Mouse (Mus musculus) frontal cortex, adult (tissue): ENCODE data around the gene Ptk7.

Experiments used
- ATAC-seq: cut with Nextera tagmentation; 2 replicates; pipeline ENCODE4 v1.9.2; 2017; ENCODE audit warnings: mild to moderate bottlenecking, moderate library complexity, mixed read lengths; ENCODE audit not compliant: low TSS enrichment

Ptk7 gene

DNA sequence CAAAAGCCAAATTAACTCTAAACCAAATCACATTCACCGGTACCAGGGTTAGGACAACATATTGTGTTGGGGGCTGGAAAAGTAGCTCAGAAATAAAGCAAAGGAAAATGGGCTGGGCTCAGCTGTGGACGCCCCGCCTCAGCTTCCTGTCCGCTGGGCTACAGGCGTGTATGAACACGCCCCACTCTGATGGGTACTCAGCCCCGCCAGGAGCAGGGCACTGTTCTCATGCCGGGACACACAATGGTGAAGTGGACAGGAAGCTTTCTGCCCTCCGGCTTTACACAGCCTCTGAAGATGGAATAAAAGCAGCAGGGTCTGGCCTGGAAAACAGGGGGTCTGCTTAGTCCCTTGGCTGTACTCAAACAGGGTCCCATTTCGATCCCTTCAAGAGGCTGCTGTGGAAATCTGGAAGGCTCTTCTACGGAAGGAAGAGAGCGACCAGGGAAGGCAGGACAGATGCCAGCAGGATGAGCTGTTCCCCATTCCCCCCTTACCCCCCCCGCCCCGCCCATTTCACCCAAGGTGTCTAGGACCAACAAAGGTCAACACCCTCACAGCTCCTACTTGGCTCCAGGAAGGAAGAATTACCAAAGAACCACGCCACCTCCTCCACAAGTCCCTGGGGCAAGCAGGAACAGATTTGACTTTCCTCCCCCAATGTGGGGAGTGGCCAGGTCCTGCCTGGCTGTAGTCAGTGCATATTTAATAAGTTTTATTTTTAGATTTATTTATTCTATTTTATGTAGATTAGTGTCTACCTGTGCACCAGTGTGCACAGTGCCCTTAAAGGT lies 19.4 kb downstream of the Ptk7 start:
- ATAC-seq, result no peak

DNA sequence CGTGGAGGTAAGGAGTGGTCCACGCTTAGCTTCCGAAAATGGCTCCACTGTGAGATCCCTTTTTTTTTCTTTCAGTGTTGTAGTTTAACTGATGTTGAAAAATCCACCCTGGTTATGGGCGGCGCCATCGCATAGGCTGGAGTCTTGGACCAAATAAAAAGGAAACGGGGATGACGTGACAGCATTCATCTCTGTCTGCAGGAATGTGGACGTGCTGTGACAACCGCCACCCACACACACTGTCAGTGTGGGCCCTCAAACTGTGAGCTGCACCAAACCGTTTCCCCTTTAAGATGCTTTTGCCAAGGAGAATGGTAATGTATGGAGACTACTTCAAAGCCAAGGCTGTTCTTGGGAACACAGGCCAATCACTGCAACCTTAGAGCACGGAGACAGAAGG lies 23.3 kb downstream of the Ptk7 start:
- peak; percentile 90 for ATAC-seq

- no peak for ATAC-seq
These were observed 24.2 kb downstream of the Ptk7 start for GRCm38 (mm10) chr17:46605126-46605525.

DNA sequence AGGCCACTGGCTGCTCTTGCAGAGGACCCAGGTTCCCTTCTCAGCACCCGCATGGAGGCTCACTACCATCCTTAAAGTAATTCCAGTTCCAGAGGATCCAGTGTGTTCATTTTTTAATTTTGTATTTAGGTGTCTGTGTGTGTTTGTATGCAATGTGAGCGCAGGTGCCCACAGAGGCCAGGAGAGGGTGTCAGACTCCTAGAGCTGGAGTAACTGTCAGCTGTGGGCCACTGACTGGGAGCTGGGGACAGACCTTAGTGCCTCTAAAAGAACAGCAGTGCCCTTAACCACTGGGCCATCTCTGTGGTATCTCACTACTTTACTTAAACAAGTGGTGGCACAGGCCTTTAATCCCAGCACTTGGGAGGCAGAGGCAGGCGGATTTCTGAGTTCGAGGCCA lies 26.1 kb downstream of the Ptk7 start:
- ATAC-seq, result no peak

GRCm38 (mm10) chr17:46602212-46602611 lies 27.1 kb downstream of the Ptk7 start:
- ATAC-seq, result no peak

GRCm38 (mm10) chr17:46600569-46600968 lies 28.7 kb downstream of the Ptk7 start:
- no peak for ATAC-seq

- ATAC-seq, result 0 out of 2 replicates have a peak, but pooled peaks have one; percentile 46
These were observed 30.3 kb downstream of the Ptk7 start for GRCm38 (mm10) chr17:46598963-46599362.

DNA sequence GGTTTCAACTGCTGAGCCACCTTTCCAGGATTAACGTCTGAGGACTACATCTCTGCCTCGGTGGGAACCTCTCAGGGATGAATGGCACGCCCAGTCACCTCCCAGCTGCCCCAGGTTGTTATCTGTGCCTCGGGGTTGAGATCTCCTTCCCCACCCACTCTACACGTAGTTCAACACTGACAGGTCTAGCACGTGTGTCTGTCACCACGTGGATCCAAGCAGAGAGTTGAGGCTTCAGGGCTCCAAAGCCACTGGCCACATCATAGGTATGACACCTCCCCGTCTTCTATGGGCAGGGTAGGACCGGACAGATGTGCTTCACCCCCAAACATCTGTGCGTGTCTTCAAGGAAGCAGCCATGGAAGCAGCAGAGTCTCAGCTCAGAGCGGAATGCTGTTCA lies 31.3 kb downstream of the Ptk7 start:
- ATAC-seq, result no peak

- peak; percentile 83; the same call in 1 of the 2 replicates for ATAC-seq
These were observed 34.0 kb downstream of the Ptk7 start for GRCm38 (mm10) chr17:46595336-46595735.

DNA sequence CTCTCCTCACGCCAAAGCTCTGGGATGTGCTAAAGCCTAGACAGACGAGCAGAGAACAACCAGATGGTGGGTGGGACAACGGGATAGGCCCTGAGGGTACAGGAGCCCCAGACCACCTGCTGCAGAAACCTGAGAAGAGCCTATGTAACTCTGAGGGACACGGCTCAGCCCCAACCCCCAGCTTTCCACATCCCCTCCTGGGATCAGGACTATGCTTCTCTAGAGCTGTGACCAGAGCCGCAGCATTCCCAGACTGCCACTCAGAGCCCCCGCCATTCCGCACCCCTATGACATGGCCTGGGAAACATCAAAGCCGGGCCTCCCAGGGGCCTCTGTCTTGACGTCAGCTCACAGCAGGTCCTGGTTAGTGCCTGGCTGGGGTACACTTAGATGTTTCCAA lies 34.7 kb downstream of the Ptk7 start:
- ATAC-seq, result no peak

GRCm38 (mm10) chr17:46593124-46593523 lies 36.2 kb downstream of the Ptk7 start:
- ATAC-seq, result no peak

DNA sequence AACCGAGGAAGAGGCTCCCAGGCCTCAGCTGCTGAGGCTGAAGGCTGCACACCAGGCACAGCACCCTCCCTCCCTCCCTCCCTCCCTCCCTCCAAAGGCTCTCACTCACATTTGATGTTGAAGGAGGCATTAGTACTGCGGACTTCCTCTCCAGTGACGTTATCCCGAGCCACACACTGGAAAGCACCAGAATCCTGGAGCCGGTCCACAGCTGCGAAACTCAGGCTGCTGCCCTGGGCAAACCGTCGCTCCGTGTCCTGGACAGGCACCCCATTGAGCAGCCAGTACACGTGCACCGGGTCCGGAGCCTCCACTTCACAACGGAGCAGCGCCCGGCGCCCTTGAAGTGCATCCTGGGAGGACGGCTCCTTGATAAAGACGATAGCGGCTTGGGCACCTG lies 37.9 kb downstream of the Ptk7 start:
- ATAC-seq, result no peak

DNA sequence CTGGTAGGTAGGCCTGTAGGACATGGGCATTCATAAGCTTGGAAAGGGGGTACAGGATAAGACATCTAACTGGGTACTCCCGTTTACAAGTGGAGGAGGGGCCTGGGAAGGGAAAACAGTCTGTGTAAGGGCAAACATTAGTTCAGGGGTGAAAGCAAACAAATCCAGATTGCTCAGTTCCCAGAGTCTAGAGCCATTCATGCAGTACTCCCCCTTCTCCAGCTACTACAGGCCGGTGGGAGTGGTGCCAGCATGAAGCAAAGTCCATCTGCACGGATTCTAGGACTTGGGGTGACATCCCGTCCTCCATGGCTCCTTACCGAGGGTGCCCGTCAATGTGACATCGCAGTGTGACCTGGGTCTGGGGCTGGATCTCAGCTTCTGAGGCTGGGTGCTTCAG lies 38.9 kb downstream of the Ptk7 start:
- no peak for ATAC-seq

DNA sequence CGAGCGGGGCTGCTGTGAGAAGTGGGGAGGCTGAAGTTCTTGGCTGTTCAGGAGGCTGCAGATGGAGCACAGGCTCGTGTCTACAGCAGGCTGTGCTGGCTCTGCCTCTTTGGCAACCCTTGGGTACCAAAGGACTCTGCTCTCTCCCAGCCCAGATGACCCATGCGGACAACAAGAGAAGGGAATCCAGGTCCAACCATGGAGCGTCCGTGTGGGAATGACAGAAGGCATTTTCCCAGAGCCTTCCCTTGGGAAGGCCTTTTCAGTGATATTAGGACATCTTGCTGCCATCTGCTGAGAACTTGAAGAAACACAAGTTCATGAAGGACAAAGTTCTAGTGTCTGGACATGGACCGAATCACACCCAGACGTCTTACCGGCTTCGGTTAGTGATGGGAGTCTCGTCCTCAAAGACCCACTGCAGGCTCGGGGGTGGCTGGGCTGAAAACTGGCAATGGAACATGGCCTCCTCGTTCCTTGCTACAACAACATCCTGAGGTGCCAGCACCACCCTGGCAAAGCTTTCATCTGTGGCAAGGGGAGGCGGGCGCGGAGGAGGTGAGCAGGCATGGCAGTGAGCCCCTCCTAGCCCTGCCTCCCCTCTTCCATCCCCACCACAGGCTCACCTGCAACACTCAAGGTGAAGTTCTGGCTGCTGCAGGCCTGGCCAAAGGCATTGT lies 39.5 kb downstream of the Ptk7 start:
- peak; percentile 48; the same call in 1 of the 2 replicates for ATAC-seq

GRCm38 (mm10) chr17:46588913-46589312 lies 40.4 kb downstream of the Ptk7 start:
- no peak for ATAC-seq

- no peak for ATAC-seq
These were observed 41.1 kb downstream of the Ptk7 start for GRCm38 (mm10) chr17:46588173-46588572.

DNA sequence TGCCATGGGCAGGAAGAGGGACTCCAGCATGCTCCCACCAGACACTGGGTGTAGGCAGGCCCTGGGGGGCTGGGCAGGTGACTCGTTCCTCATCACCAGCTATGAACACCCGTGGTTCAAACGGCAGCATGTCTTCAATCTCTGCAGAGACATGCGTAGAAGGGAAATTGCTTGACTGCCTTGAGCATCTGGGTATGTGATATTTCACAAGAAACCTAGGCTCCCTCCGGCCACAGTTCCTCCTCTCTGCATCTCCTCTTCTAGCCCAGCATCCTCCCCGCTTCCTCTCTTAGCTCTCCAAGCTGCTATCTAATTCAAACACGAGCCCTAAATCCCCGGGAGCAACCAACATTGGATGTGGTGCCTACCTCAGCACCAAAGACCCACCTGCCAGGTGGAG lies 43.0 kb downstream of the Ptk7 start:
- ATAC-seq, result no peak

- no peak for ATAC-seq
These were observed 50.7 kb downstream of the Ptk7 start for GRCm38 (mm10) chr17:46578650-46579049.

DNA sequence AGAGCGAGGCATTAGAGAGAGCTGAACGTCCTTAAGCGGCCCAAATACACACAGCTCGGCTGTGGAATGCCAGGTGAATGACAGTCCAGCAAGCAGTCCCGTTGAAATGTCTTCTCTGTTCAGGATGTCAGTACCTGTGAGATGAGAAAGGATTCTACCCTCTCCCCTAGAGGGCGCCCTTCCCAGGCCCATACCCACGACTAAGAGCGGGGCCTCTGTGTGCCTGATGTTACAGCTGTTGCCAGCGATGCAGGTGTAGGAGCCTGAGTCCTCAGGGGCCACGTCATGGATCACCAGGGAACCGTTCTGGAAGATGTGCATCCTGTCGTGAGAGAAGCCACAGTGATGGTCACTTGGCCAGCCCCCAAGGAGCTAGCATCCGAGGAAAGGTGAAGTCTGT lies 53.2 kb downstream of the Ptk7 start:
- no peak for ATAC-seq

DNA sequence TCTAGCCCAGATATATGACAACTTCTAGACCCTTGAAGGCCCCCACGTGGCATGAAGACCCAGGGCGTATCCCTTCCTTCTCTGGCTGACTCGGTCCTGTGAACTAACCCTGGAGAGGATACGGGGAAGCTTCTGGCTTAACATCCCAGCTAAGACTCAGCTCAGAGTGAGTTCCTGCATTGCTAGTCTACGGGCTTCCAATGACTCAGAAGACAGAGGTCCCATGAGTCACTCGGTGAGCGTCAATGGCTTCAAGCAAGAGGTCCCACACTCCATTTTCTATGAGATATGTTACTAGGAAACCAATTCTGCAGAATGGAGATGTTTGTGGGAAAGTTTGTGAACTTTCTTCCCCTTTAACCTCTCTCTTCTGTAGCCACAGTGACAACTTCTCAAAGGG lies 54.8 kb downstream of the Ptk7 start:
- ATAC-seq, result no peak

- ATAC-seq, result no peak
These were observed 58.3 kb downstream of the Ptk7 start for GRCm38 (mm10) chr17:46571005-46571404.

DNA sequence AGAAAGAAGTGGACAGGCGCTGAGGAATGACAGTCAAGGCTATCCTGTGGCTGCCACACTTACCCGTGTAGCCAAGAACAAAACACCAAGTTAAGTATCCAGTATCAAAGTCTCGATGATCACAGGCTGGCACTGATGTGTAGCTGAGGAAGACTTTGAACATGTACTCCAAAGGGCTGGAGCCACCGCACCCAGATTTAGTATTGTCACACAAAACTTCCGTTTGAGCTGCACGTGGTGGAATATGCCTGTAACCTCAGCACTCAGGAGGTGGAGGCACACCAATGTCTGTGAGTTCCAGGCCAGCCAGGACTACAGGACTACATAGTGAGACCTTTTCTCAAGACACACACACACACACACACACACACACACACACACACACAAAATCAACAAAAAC lies 70.2 kb downstream of the Ptk7 start:
- ATAC-seq, result no peak

GRCm38 (mm10) chr17:46558151-46558550 lies 71.2 kb downstream of the Ptk7 start:
- no peak for ATAC-seq
